Mouse (Mus musculus) heart, adult 2 months (tissue): ENCODE results near the gene Fah. TPM values are rescaled to one million over a fixed set of nuclear protein-coding genes. Genes with fewer than 3 reads are reported as not detected.
A peak's percentile ranks its signal among the peaks of the same experiment; 100 is the strongest.

Experiments
- DNase-seq, 2 experiments: peaks; one replicate each; pipeline ENCODE4 v3.0.0; 2021
- H3K27ac ChIP-seq: fragments of 200-600 bp; 2 replicates; pipeline ENCODE4 v1.8.1; 2022
- H3K27me3 ChIP-seq: fragments of 200-500 bp; 2 replicates; pipeline ENCODE4 v1.6.1; 2012; ENCODE audit warnings: mild to moderate bottlenecking, low read length, inconsistent platforms, mixed read lengths; ENCODE audit not compliant: control insufficient read depth, insufficient read depth
- H3K36me3 ChIP-seq: fragments of 200-500 bp; 2 replicates; pipeline ENCODE4 v1.6.1; 2012; ENCODE audit warnings: low read length, inconsistent platforms; ENCODE audit not compliant: control insufficient read depth, insufficient read depth
- H3K4me1 ChIP-seq: fragments of 200-500 bp; 2 replicates; pipeline ENCODE4 v1.6.1; 2011; ENCODE audit warnings: low read length; ENCODE audit not compliant: control insufficient read depth, insufficient read depth
- H3K4me3 ChIP-seq: fragments of 200-600 bp; 2 replicates; pipeline ENCODE4 v1.8.1; 2022
- H3K79me2 ChIP-seq: fragments of 200-500 bp; replicated peaks from 2 replicates; pipeline ENCODE4 v1.6.1; 2012; ENCODE audit warnings: mild to moderate bottlenecking, inconsistent platforms, low read length, moderate library complexity, mixed read lengths; ENCODE audit not compliant: control insufficient read depth, insufficient read depth
- H3K9ac ChIP-seq: fragments of 200-500 bp; 2 replicates; pipeline ENCODE4 v1.6.1; 2012; ENCODE audit warnings: low read depth, mild to moderate bottlenecking, control low read depth, inconsistent platforms, low read length, mixed read lengths
- CTCF ChIP-seq: fragments of 200-600 bp; IDR thresholded peaks from 2 replicates; pipeline ENCODE4 v1.8.1; 2022; ENCODE audit warnings: antibody characterized with exemption, mild to moderate bottlenecking, moderate library complexity
- EP300 ChIP-seq: fragments of 200-500 bp; IDR thresholded peaks from 2 replicates; pipeline ENCODE4 v1.6.1; 2011; ENCODE audit warnings: low read depth, low read length, control low read depth; ENCODE audit not compliant: insufficient read depth
- POLR2A ChIP-seq: fragments of 200-500 bp; IDR thresholded peaks from 2 replicates; pipeline ENCODE4 v1.6.1; 2011; ENCODE audit warnings: mild to moderate bottlenecking, low read depth, low read length, control low read depth; ENCODE audit not compliant: insufficient read depth
- whole genome bisulfite sequencing: fragments of 180-500 bp; shearing (Covaris S2); methylation state at CpG from one replicate; pipeline ENCODE4 v1.1.7; 2018; 5-methylcytosine and 5-hydroxymethylcytosine counted together
- intact Hi-C: fragments of 180-260 bp; cut with DNase I; formaldehyde crosslinking; loops from one replicate; pipeline ENCODE4 v1.15.1; 2025
- polyA plus RNA-seq: library from polyadenylated mRNA; depleted of rRNA; stranded (reverse); fragments of >200 nt; gene quantifications from 2 replicates; pipeline ENCODE4 v1.2.3, GENCODE M21; 2012
- total RNA-seq, 2 experiments: library from RNA; stranded (reverse); gene quantifications; 2 replicates each; pipeline ENCODE4 v1.2.3; 2021

Gene Fah
- total and polyA plus RNA-seq, 3 experiments, result 23.7 to 59.9 (median 33.9) TPM

GRCm38 (mm10) chr7:84604501-84604900 is 2.0 kb downstream of the Fah start:
- no peaks in the 10 kb centered on the region for H3K27me3 ChIP-seq
- no peaks in the 10 kb centered on the region for H3K36me3 ChIP-seq
- H3K27ac ChIP-seq, result peak overlapping the region; percentile 76; the same call in 1 of the 2 replicates
- intact Hi-C loops, result no loop called here
- 60% methylated on average over 3 of the region's 3 CpGs for WGBS
- H3K79me2 ChIP-seq, result no peaks in the 10 kb centered on the region
- H3K4me3 ChIP-seq, result no peak overlapping the region
- TF ChIP-seq POLR2A, result no peak
- no peak for TF ChIP-seq EP300
- TF ChIP-seq CTCF, result no peak
- peak in 1 of 2 experiments; percentile 14 for DNase-seq
- no peak overlapping the region for H3K9ac ChIP-seq
- H3K4me1 ChIP-seq, result peaks cover 5% of the 10 kb centered on the region

DNA sequence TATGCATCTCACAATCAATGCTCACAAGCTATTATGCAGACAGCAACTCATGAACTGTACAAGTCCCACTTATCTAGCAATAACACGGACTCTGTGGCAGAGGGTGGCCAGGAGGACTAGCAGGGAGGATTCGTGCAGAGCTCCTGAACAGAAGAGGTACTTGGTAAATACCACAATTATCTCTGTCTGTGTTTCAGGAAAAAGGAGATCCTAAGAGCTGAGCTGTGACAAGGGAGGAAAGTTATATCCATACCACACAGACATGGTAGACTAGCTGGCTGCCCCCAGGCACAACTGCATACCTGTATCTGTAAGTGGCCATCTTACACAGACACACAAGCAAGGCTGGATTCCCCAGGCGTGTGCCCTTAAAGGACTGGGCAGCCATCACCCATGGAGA is 5.2 kb downstream of the Fah start:
- TF ChIP-seq EP300 (no peak), CTCF (no peak), POLR2A (no peak)
- H3K4me3 ChIP-seq, result no peak overlapping the region
- no peak for DNase-seq
- intact Hi-C loops, result no loop called here
- H3K27me3 ChIP-seq, result no peaks in the 10 kb centered on the region
- no peaks in the 10 kb centered on the region for H3K36me3 ChIP-seq
- H3K79me2 ChIP-seq, result no peaks in the 10 kb centered on the region
- no peak overlapping the region for H3K9ac ChIP-seq
- 80% methylated on average over 3 of the region's 3 CpGs for WGBS
- no peak overlapping the region for H3K27ac ChIP-seq
- H3K4me1 ChIP-seq, result peaks cover 3% of the 10 kb centered on the region

DNA sequence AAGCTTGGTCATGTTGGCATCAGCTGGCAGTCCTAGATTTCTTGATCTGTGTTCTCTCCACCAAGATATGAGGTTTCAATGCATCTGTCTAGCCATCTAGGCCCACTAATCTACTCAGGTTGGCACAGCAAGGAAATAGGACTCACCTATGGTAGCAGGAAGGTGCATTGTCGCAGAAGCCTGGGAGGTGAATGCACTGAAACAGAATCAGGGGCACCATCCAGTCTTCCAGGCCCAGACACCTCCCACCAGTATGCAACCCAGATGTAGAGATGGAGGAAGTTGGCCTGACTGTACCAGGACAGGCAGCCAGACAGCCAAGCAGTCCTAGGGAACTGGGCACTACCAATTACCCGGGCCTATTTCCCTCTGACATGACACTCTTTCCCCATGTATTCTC is 5.9 kb downstream of the Fah start:
- Histone ChIP-seq H3K9ac (no peak overlapping the region), H3K79me2 (no peaks in the 10 kb centered on the region), H3K27ac (no peak overlapping the region), H3K4me1 (peaks cover 3% of the 10 kb centered on the region), H3K36me3 (no peaks in the 10 kb centered on the region), H3K4me3 (no peak overlapping the region), H3K27me3 (no peaks in the 10 kb centered on the region)
- TF ChIP-seq POLR2A (no peak), EP300 (no peak)
- intact Hi-C loops, result no loop called here
- WGBS, result 91% methylated on average over 2 of the region's 2 CpGs
- DNase-seq, result no peak

DNA sequence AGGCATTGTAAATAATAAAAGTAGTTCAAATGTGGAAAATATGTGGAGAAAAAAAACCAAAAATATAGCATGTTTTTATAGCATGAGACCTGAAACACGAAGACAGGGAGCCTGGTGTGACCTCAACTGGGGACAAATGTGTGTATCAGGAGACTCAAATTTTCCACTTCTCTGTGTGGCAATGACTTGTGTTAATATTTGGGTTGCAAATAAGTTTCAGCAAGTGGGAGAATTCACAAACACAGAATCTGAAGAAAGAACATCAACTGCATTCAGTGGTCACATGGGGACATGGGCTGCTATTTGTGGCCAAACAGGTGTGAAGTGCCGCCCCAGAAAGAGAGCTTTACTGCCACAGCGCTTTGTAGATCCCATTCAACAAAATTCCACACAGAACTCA is 9.9 kb downstream of the Fah start:
- Histone ChIP-seq H3K4me1 (peaks cover 3% of the 10 kb centered on the region), H3K27ac (no peak overlapping the region), H3K4me3 (no peak overlapping the region), H3K36me3 (no peaks in the 10 kb centered on the region), H3K27me3 (no peaks in the 10 kb centered on the region), H3K79me2 (no peaks in the 10 kb centered on the region), H3K9ac (no peak overlapping the region)
- DNase-seq, result no peak
- 87% methylated on average over 3 of the region's 3 CpGs for WGBS
- TF ChIP-seq CTCF (no peak), EP300 (no peak), POLR2A (no peak)
- intact Hi-C loops, result loop anchor here (10.0 kb wide), 1 partner anchor 148 kb away; no protein-coding TSS in a partner anchor

DNA sequence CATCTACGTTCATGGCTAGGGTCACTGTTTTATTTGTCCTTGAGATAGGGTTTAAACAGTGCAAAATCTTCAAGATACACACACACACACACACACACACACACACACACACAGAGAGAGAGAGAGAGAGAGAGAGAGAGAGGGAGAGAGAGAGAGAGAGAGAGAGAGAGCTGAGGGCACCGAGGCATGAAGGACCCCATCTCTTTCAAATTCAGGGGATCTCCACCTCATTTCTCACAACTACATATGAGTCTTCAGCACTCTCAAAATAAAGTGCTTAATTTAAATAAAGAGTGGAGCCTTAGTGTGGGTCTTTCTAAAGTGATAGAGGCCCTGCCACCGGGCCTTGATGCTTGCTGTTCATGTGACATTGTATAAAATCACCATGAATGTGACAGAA is 10.5 kb downstream of the Fah start:
- H3K79me2 ChIP-seq, result no peaks in the 10 kb centered on the region
- H3K4me1 ChIP-seq, result peaks cover 3% of the 10 kb centered on the region
- no peak for TF ChIP-seq POLR2A
- no peak for TF ChIP-seq EP300
- no peak for TF ChIP-seq CTCF
- intact Hi-C loops, result loop anchor here (10.0 kb wide), 1 partner anchor 149 kb away; no protein-coding TSS in a partner anchor
- WGBS, result 83% methylated on average over 3 of the region's 3 CpGs
- DNase-seq, result no peak
- H3K27ac ChIP-seq, result no peak overlapping the region
- no peak overlapping the region for H3K9ac ChIP-seq
- H3K36me3 ChIP-seq, result no peaks in the 10 kb centered on the region
- no peak overlapping the region for H3K4me3 ChIP-seq
- no peaks in the 10 kb centered on the region for H3K27me3 ChIP-seq

DNA sequence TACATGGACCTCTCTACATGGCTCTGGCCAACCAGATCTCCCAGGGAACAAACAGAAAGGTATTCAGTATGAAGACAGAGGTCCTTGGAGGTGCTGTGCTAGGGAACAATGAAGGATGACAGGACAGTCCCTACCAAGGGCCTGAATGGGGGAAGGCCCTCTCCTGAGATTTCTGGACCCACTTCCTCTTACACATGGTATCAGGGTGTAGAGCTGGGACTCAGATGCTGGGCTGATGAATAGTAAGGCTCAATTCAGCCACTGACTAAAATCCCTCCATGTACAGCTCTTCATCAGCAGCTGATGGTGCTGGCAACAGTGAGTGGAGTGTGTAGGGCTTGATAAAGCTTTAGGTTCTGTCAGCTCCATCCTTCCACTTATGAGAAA is 11.6 kb downstream of the Fah start:
- TF ChIP-seq POLR2A (no peak), CTCF (no peak), EP300 (no peak)
- DNase-seq, result no peak
- H3K4me3 ChIP-seq, result no peak overlapping the region
- peaks cover 3% of the 10 kb centered on the region for H3K4me1 ChIP-seq
- no peaks in the 10 kb centered on the region for H3K79me2 ChIP-seq
- intact Hi-C loops, result loop anchor here (1.0 to 10.0 kb wide), 3 partner anchors 150 to 202 kb away; no protein-coding TSS in a partner anchor
- H3K27me3 ChIP-seq, result no peaks in the 10 kb centered on the region
- no peak overlapping the region for H3K27ac ChIP-seq
- no peaks in the 10 kb centered on the region for H3K36me3 ChIP-seq
- no peak overlapping the region for H3K9ac ChIP-seq
